Mouse (Mus musculus) E14TG2a.4 (cell line): ENCODE measurements around the gene Myh3.

ENCODE experiments used
- CTCF ChIP-seq: conservative IDR thresholded peaks from 2 replicates; pipeline ENCODE4 v1.5.1; 2014; ENCODE audit warnings: low read length
- NANOG ChIP-seq: IDR thresholded peaks from 2 replicates; pipeline ENCODE4 v1.6.1; 2014; ENCODE audit warnings: borderline replicate concordance, low read length, mixed read lengths
- POU5F1 ChIP-seq: IDR thresholded peaks from 2 replicates; pipeline ENCODE4 v1.6.1; 2014; ENCODE audit warnings: low read length, borderline replicate concordance

- TF ChIP-seq CTCF (no peak), NANOG (no peak), POU5F1 (no peak)
Observed at GRCm38 (mm10) chr11:67141031-67141430, 62.9 kb downstream of the Myh3 start.
